Mouse (Mus musculus) lung, embryonic 14.5 days (tissue): ENCODE data around the gene Ktn1. TPM values are rescaled to one million over a fixed set of nuclear protein-coding genes. Genes with fewer than 3 reads are reported as not detected.

Experiments
- ATAC-seq: fragments of 200-750 bp; cut with Nextera tagmentation; 2 replicates; pipeline ENCODE4 v1.8.0; 2017; ENCODE audit warnings: mild to moderate bottlenecking, moderate TSS enrichment, moderate library complexity; ENCODE audit not compliant: insufficient read depth
- DNase-seq: peaks from one replicate; pipeline ENCODE4 v3.0.0-alpha.2; 2015
- H3K27ac ChIP-seq: fragments of 300-500 bp; sonication (generic); 2 replicates; pipeline ENCODE4 v1.5.1; 2014; ENCODE audit warnings: low read depth, mild to moderate bottlenecking, moderate library complexity
- H3K27me3 ChIP-seq: fragments of 300-500 bp; sonication (generic); 2 replicates; pipeline ENCODE4 v1.6.1; 2014; ENCODE audit warnings: low read length, control low read depth; ENCODE audit not compliant: insufficient read depth
- H3K36me3 ChIP-seq: fragments of 300-500 bp; sonication (generic); 2 replicates; pipeline ENCODE4 v1.6.1; 2014; ENCODE audit warnings: control low read depth; ENCODE audit not compliant: insufficient read depth
- H3K4me1 ChIP-seq: fragments of 300-500 bp; sonication (generic); 2 replicates; pipeline ENCODE4 v1.6.1; 2014; ENCODE audit warnings: antibody characterized with exemption, control low read depth; ENCODE audit not compliant: insufficient read depth
- H3K4me2 ChIP-seq: fragments of 300-500 bp; sonication (generic); 2 replicates; pipeline ENCODE4 v1.6.1; 2014; ENCODE audit warnings: mild to moderate bottlenecking
- H3K4me3 ChIP-seq: fragments of 300-500 bp; sonication (generic); 2 replicates; pipeline ENCODE4 v1.5.1; 2014; ENCODE audit warnings: low read depth, low read length
- H3K9ac ChIP-seq: fragments of 300-500 bp; sonication (generic); 2 replicates; pipeline ENCODE4 v1.6.1; 2014
- H3K9me3 ChIP-seq: fragments of 300-500 bp; sonication (generic); 2 replicates; pipeline ENCODE4 v1.6.1; 2016; ENCODE audit warnings: low read depth, low read length, control low read depth
- CTCF ChIP-seq: IDR thresholded peaks from 2 replicates; pipeline ENCODE4 v1.5.1; 2016; ENCODE audit warnings: antibody characterized with exemption, low read depth
- WGBS: fragments of 180-500 bp; shearing (Covaris S2); extraction: QIAGEN DNeasy Blood & Tissue Kit; methylation state at CpG from one replicate; pipeline ENCODE4 v1.1.7; 2014; 5-methylcytosine and 5-hydroxymethylcytosine counted together
- polyA plus RNA-seq: library from polyadenylated mRNA; unstranded; fragments of >200 nt; fragmentation: Nextera tagmentation; extraction: Ambion mirVana; gene quantifications from 2 replicates; pipeline ENCODE4 v1.2.1, GENCODE M21; 2014

The Ktn1 gene
- 68.7 and 72.6 TPM in 2 replicates for polyA plus RNA-seq

DNA sequence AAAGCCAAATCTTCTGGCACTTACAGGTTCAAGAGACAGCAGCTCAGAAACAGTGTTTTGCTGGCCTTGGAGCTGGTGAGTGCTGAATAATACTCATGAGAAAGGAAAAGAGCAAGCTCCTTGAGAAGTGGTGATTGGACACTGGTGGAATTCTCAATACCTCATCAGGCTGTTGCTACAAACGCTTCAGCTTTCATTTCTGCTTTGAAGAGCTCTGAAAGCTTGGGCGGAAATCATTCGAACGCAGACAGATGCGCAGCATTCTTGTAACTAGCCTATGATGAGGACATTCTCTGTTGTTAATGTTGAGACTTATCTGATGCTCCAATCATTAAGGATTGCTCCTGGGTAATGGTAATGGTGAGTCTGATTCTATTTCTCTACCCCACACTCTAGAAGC lies at the start of gene Ktn1:
Ktn1 (plus strand) TSS at position 231 of the 400 bp plus-strand sequence.
- Histone ChIP-seq H3K27me3 (no peaks in the 10 kb centered on the region), H3K4me3 (peak within 1 kb of the TSS; percentile 96), H3K9me3 (no peaks in the 10 kb centered on the region), H3K27ac (peak within 1 kb of the TSS; percentile 97), H3K4me2 (peak within 1 kb of the TSS; percentile 80), H3K36me3 (0 out of 2 replicates have a peak, but pooled peaks cover 4% of the 10 kb centered on the region), H3K4me1 (0 out of 2 replicates have a peak, but pooled peaks cover 6% of the 10 kb centered on the region), H3K9ac (peak within 1 kb of the TSS; percentile 96)
- TF ChIP-seq CTCF = no peak
- ATAC-seq (no peak), DNase-seq (peak; percentile 23)
- WGBS = 50% methylated on average over 5 of the region's 5 CpGs

DNA sequence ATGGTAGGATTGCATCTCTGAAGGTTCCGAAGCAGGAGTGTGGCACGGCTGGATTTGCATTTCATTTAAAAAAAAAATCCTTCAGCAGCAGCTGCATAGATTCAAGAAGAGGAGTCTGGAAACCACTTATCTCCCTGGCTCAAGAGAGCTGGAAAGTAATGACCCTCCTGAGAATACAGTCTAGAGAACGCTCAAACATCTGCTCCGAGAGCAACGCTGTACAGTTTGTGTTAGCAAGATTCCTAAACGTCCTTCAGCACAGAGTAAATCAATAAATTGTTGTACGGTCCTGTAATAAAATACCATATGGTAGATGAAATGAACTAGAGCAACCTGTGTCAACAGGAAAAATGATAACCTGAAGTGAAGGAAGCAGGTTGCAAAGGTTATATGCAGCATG lies 35.0 kb upstream of the Ktn1 start:
- H3K9me3 ChIP-seq = no peaks in the 10 kb centered on the region
- H3K9ac ChIP-seq = no peak overlapping the region
- no peak for TF ChIP-seq CTCF
- WGBS = 48% methylated on average over 7 of the region's 7 CpGs
- H3K27ac ChIP-seq = no peak overlapping the region
- no peak overlapping the region for H3K4me3 ChIP-seq
- ATAC-seq (no peak), DNase-seq (no peak)
- no peaks in the 10 kb centered on the region for H3K36me3 ChIP-seq
- no peaks in the 10 kb centered on the region for H3K4me1 ChIP-seq
- no peak overlapping the region for H3K4me2 ChIP-seq
- H3K27me3 ChIP-seq = no peaks in the 10 kb centered on the region

GRCm38 (mm10) chr14:47618891-47619290 lies 29.4 kb upstream of the Ktn1 start:
- WGBS = 77% methylated on average over 5 of the region's 5 CpGs
- no peak for TF ChIP-seq CTCF
- no peaks in the 10 kb centered on the region for H3K27me3 ChIP-seq
- H3K9me3 ChIP-seq = no peaks in the 10 kb centered on the region
- H3K9ac ChIP-seq = no peak overlapping the region
- no peak for DNase-seq
- no peak overlapping the region for H3K27ac ChIP-seq
- no peak for ATAC-seq
- H3K4me2 ChIP-seq = no peak overlapping the region
- no peak overlapping the region for H3K4me3 ChIP-seq
- no peaks in the 10 kb centered on the region for H3K4me1 ChIP-seq
- no peaks in the 10 kb centered on the region for H3K36me3 ChIP-seq

- Histone ChIP-seq H3K4me2 (no peak overlapping the region), H3K36me3 (no peaks in the 10 kb centered on the region), H3K9me3 (no peaks in the 10 kb centered on the region), H3K9ac (no peak overlapping the region), H3K4me3 (no peak overlapping the region), H3K4me1 (no peaks in the 10 kb centered on the region), H3K27me3 (no peaks in the 10 kb centered on the region), H3K27ac (no peak overlapping the region)
- TF ChIP-seq CTCF = no peak
- DNase-seq (no peak), ATAC-seq (no peak)
- WGBS = 84% methylated on average over 5 of the region's 5 CpGs
These were observed 26.3 kb upstream of the Ktn1 start for GRCm38 (mm10) chr14:47621901-47622300.

GRCm38 (mm10) chr14:47624837-47625236 lies 23.4 kb upstream of the Ktn1 start:
- 48% methylated on average over 3 of the region's 3 CpGs for WGBS
- Histone ChIP-seq H3K36me3 (no peaks in the 10 kb centered on the region), H3K9ac (no peak overlapping the region), H3K4me1 (no peaks in the 10 kb centered on the region), H3K27me3 (no peaks in the 10 kb centered on the region), H3K27ac (no peak overlapping the region), H3K9me3 (no peaks in the 10 kb centered on the region), H3K4me2 (no peak overlapping the region), H3K4me3 (no peak overlapping the region)
- no peak for TF ChIP-seq CTCF
- ATAC-seq (no peak), DNase-seq (no peak)

- DNase-seq = no peak
- no peaks in the 10 kb centered on the region for H3K36me3 ChIP-seq
- no peak overlapping the region for H3K4me3 ChIP-seq
- H3K4me2 ChIP-seq = no peak overlapping the region
- WGBS = 75% methylated on average over 4 of the region's 4 CpGs
- no peak overlapping the region for H3K9ac ChIP-seq
- no peaks in the 10 kb centered on the region for H3K27me3 ChIP-seq
- H3K9me3 ChIP-seq = no peaks in the 10 kb centered on the region
- no peak for TF ChIP-seq CTCF
- ATAC-seq = no peak
- H3K27ac ChIP-seq = no peak overlapping the region
- H3K4me1 ChIP-seq = no peaks in the 10 kb centered on the region
These were observed 22.1 kb upstream of the Ktn1 start for GRCm38 (mm10) chr14:47626143-47626542.

DNA sequence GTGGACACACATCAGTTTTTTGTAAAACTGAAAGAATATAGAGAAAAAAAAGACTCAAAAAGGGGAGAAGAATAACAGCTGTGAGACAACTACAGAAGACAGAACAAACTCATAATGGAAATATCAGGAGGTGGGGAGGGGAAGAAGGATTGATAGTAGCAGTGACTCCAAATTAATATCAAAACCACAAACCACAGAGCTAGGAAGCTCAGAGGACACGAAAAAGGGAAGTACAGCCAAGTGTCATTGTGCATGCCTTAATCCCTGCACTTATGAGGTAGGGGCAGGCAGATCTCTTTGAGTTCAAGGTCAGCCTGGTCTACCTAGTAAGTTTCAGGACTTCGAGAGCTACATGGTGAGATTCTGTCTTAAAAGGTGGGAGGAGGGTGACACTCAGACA lies 21.4 kb upstream of the Ktn1 start:
- H3K27me3 ChIP-seq = no peaks in the 10 kb centered on the region
- no peak overlapping the region for H3K27ac ChIP-seq
- TF ChIP-seq CTCF = no peak
- H3K9ac ChIP-seq = no peak overlapping the region
- no peaks in the 10 kb centered on the region for H3K9me3 ChIP-seq
- no peak overlapping the region for H3K4me3 ChIP-seq
- no peaks in the 10 kb centered on the region for H3K4me1 ChIP-seq
- DNase-seq (no peak), ATAC-seq (no peak)
- WGBS = 71% methylated on average over 2 of the region's 2 CpGs
- no peak overlapping the region for H3K4me2 ChIP-seq
- no peaks in the 10 kb centered on the region for H3K36me3 ChIP-seq

- H3K4me3 ChIP-seq = no peak overlapping the region
- ATAC-seq (no peak), DNase-seq (no peak)
- 78% methylated on average over 5 of the region's 5 CpGs for WGBS
- no peak overlapping the region for H3K9ac ChIP-seq
- H3K4me1 ChIP-seq = no peaks in the 10 kb centered on the region
- H3K27me3 ChIP-seq = no peaks in the 10 kb centered on the region
- TF ChIP-seq CTCF = no peak
- H3K27ac ChIP-seq = no peak overlapping the region
- no peaks in the 10 kb centered on the region for H3K9me3 ChIP-seq
- H3K4me2 ChIP-seq = no peak overlapping the region
- no peaks in the 10 kb centered on the region for H3K36me3 ChIP-seq
These were observed 20.9 kb upstream of the Ktn1 start for GRCm38 (mm10) chr14:47627360-47627759.
